In genomic region chr6:122766145-122766968, GRCm38 (mm10) we compare ENCODE assay signal across 12 mouse cellular contexts. TPM values are rescaled to one million over a fixed set of nuclear protein-coding genes. Genes with fewer than 3 reads are reported as not detected.
DNase-seq lines count a peak whose midpoint lies in the region; ATAC-seq and TF ChIP-seq lines count a peak whose summit lies in the region.
"Had no signal": no experiment of that assay in that cellular context is flagged by ENCODE, and none has a peak within 500 bp of the region (broad histone marks: within the 10 kb centered on the region; RNA-seq: fewer than 3 reads in every experiment).

No protein-coding gene starts in this region.

- TF ChIP-seq CTCF in hindbrain, postnatal 0 days (IDR thresholded peaks at IDR 0.05; ENCODE audit: low read depth), result no peak
- TF ChIP-seq CTCF in midbrain, postnatal 0 days (IDR thresholded peaks at IDR 0.05), result no peak

- peaks cover 27% of the 10 kb centered on the region; the same call in 1 of the 2 replicates for H3K4me1 ChIP-seq in heart, embryonic 10.5 days
- H3K4me1 ChIP-seq in forebrain, embryonic 12.5 days, result peaks cover 32% of the 10 kb centered on the region
- H3K4me1 ChIP-seq in hindbrain, postnatal 0 days (ENCODE audit: insufficient read depth, low read length), result peaks cover 7% of the 10 kb centered on the region; the same call in 1 of the 2 replicates
- H3K4me1 ChIP-seq in midbrain, postnatal 0 days (ENCODE audit: insufficient read depth, low read length), result peaks cover 8% of the 10 kb centered on the region; the same call in 1 of the 2 replicates

- DNase-seq in heart, embryonic 10.5 days (ENCODE audit: low spot score), result no peak
- DNase-seq in heart, postnatal 4 days, result no peak
- DNase-seq in hindbrain, postnatal 0 days (ENCODE audit: low spot score), result no peak
- DNase-seq in midbrain, postnatal 0 days (ENCODE audit: low spot score), result no peak
- DNase-seq in ovary, adult 18-20 months (ENCODE audit: low spot score), result no peak
- DNase-seq in yolk sac, embryonic 10.5 days (ENCODE audit: low spot score), result no peak
- DNase-seq: kidney, postnatal 25 days; right cerebral cortex, postnatal 25 days had no signal

- H3K9me3 ChIP-seq in heart, embryonic 10.5 days, result no peaks in the 10 kb centered on the region
- no peaks in the 10 kb centered on the region for H3K9me3 ChIP-seq in forebrain, embryonic 12.5 days
- H3K9me3 ChIP-seq in hindbrain, postnatal 0 days (ENCODE audit: low read length), result no peaks in the 10 kb centered on the region
- no peaks in the 10 kb centered on the region for H3K9me3 ChIP-seq in midbrain, postnatal 0 days (ENCODE audit: low read length)

- H3K27me3 ChIP-seq in heart, embryonic 10.5 days (ENCODE audit: insufficient read depth, poor library complexity, severe bottlenecking), result 0 out of 2 replicates have a peak, but pooled peaks cover 6% of the 10 kb centered on the region
- H3K27me3 ChIP-seq in forebrain, embryonic 12.5 days, result peaks cover 15% of the 10 kb centered on the region; the same call in 1 of the 2 replicates
- H3K27me3 ChIP-seq in hindbrain, postnatal 0 days (ENCODE audit: insufficient read depth, low read length), result no peaks in the 10 kb centered on the region
- H3K27me3 ChIP-seq in midbrain, postnatal 0 days (ENCODE audit: insufficient read depth, low read length), result no peaks in the 10 kb centered on the region

- no peaks in the 10 kb centered on the region for H3K36me3 ChIP-seq in heart, embryonic 10.5 days
- H3K36me3 ChIP-seq in forebrain, embryonic 12.5 days (replicated peaks), result no peaks in the 10 kb centered on the region
- no peaks in the 10 kb centered on the region for H3K36me3 ChIP-seq in hindbrain, postnatal 0 days (ENCODE audit: insufficient read depth, low read length)
- no peaks in the 10 kb centered on the region for H3K36me3 ChIP-seq in midbrain, postnatal 0 days (ENCODE audit: insufficient read depth, low read length)

- no peak for ATAC-seq in forebrain, embryonic 12.5 days (ENCODE audit: low FRiP score)
- no peak for ATAC-seq in hindbrain, postnatal 0 days
- ATAC-seq in midbrain, postnatal 0 days (ENCODE audit: low FRiP score), result no peak
- ATAC-seq in monocyte, adult 5-6 weeks (replicated peaks; ENCODE audit: insufficient number of reproducible peaks, low FRiP score, low TSS enrichment, poor library complexity, severe bottlenecking), result no peak
- ATAC-seq: activated CD4-positive, CD25-positive, alpha-beta regulatory T cell, adult 4 months had no signal

- no peak overlapping the region for H3K4me3 ChIP-seq in heart, embryonic 10.5 days
- no peak overlapping the region for H3K4me3 ChIP-seq in forebrain, embryonic 12.5 days (replicated peaks)
- no peak overlapping the region for H3K4me3 ChIP-seq in hindbrain, postnatal 0 days (ENCODE audit: low read length)
- H3K4me3 ChIP-seq in midbrain, postnatal 0 days (ENCODE audit: low read depth, low read length), result peak overlapping the region; percentile 48

- 26% methylated on average over 5 of the region's 5 CpGs for WGBS in heart, embryonic 10.5 days
- 7% methylated on average over 5 of the region's 5 CpGs for WGBS in forebrain, embryonic 12.5 days
- 20% methylated on average over 5 of the region's 5 CpGs for WGBS in hindbrain, postnatal 0 days
- WGBS in midbrain, postnatal 0 days, result 13% methylated on average over 5 of the region's 5 CpGs

- peak overlapping the region; percentile 10; the same call in 1 of the 2 replicates for H3K27ac ChIP-seq in heart, embryonic 10.5 days
- no peak overlapping the region for H3K27ac ChIP-seq in forebrain, embryonic 12.5 days
- peak overlapping the region; percentile 88 for H3K27ac ChIP-seq in hindbrain, postnatal 0 days
- peak overlapping the region; percentile 97 for H3K27ac ChIP-seq in midbrain, postnatal 0 days (ENCODE audit: low read depth, low read length)

- H3K4me2 ChIP-seq in forebrain, embryonic 12.5 days, result peak overlapping the region; percentile 88
- H3K4me2 ChIP-seq in hindbrain, postnatal 0 days (ENCODE audit: low read depth, low read length), result peak overlapping the region; percentile 77
- peak overlapping the region; percentile 68 for H3K4me2 ChIP-seq in midbrain, postnatal 0 days (ENCODE audit: low read depth, low read length, poor library complexity, severe bottlenecking)

- no peak overlapping the region for H3K9ac ChIP-seq in forebrain, embryonic 12.5 days
- peak overlapping the region; percentile 60; the same call in 1 of the 2 replicates for H3K9ac ChIP-seq in hindbrain, postnatal 0 days (replicated peaks; ENCODE audit: low read length)
- H3K9ac ChIP-seq in midbrain, postnatal 0 days (replicated peaks; ENCODE audit: low read length, poor library complexity, severe bottlenecking), result peak overlapping the region; percentile 68

RNA-seq across cellular contexts. Expression of gene Slc2a3, which starts 35.1 kb away (rescaled TPM):
- polyA plus RNA-seq in heart, embryonic 10.5 days (2016; fragmentation: Nextera tagmentation; extraction: Ambion mirVana), result 55.8 and 85.3 TPM in 2 replicates
- 1 to 10 TPM; 2.0 to 3.3 TPM for total RNA-seq in heart, postnatal 4 days (2021)
- 17.7 and 24.2 TPM in 2 replicates for polyA plus RNA-seq in forebrain, embryonic 12.5 days (2016; fragmentation: Nextera tagmentation; extraction: Ambion mirVana)
- 108 and 129 TPM in 2 replicates for total RNA-seq in hindbrain, postnatal 0 days (2014; rRNA removed)
- 48.9 and 49.7 TPM in 2 replicates for polyA plus RNA-seq in hindbrain, postnatal 0 days (2015; fragmentation: Nextera tagmentation; extraction: Ambion mirVana)
- total RNA-seq in midbrain, postnatal 0 days (2014; rRNA removed), result 96.0 and 129 TPM in 2 replicates
- 48.4 and 50.1 TPM in 2 replicates for polyA plus RNA-seq in midbrain, postnatal 0 days (2015; fragmentation: Nextera tagmentation; extraction: Ambion mirVana)
- total RNA-seq in monocyte, adult 5-6 weeks (2017), result 57.5 to 73.6 TPM (median 60.1 TPM) in 3 replicates

RNA-seq across cellular contexts. Expression of gene Foxj2, which starts 53.4 kb away (rescaled TPM):
- polyA plus RNA-seq in heart, embryonic 10.5 days (2016; fragmentation: Nextera tagmentation; extraction: Ambion mirVana), result 4.8 and 4.9 TPM in 2 replicates
- total RNA-seq in heart, postnatal 4 days (2021), result 10 to 100 TPM; 24.6 to 25.3 TPM
- 5.7 and 5.8 TPM in 2 replicates for polyA plus RNA-seq in forebrain, embryonic 12.5 days (2016; fragmentation: Nextera tagmentation; extraction: Ambion mirVana)
- 20.1 and 32.5 TPM in 2 replicates for total RNA-seq in hindbrain, postnatal 0 days (2014; rRNA removed)
- 5.9 and 6.9 TPM in 2 replicates for polyA plus RNA-seq in hindbrain, postnatal 0 days (2015; fragmentation: Nextera tagmentation; extraction: Ambion mirVana)
- total RNA-seq in midbrain, postnatal 0 days (2014; rRNA removed), result 24.4 and 27.2 TPM in 2 replicates
- 8.6 and 8.8 TPM in 2 replicates for polyA plus RNA-seq in midbrain, postnatal 0 days (2015; fragmentation: Nextera tagmentation; extraction: Ambion mirVana)
- 17.1 to 28.8 TPM (median 25.1 TPM) in 3 replicates for total RNA-seq in monocyte, adult 5-6 weeks (2017)

RNA-seq across cellular contexts. Expression of gene Nanog, which starts 59.1 kb away (rescaled TPM):
- 0.20 and 0.57 TPM in 2 replicates for polyA plus RNA-seq in heart, embryonic 10.5 days (2016; fragmentation: Nextera tagmentation; extraction: Ambion mirVana)
- under 1 TPM; 0.38 to 0.41 TPM for total RNA-seq in heart, postnatal 4 days (2021)
- polyA plus RNA-seq in forebrain, embryonic 12.5 days (2016; fragmentation: Nextera tagmentation; extraction: Ambion mirVana), result 0.19 and 0.22 TPM in 2 replicates
- total RNA-seq in hindbrain, postnatal 0 days (2014; rRNA removed), result not detected in 2 replicates
- 0.15 and 0.16 TPM in 2 replicates for polyA plus RNA-seq in hindbrain, postnatal 0 days (2015; fragmentation: Nextera tagmentation; extraction: Ambion mirVana)
- total RNA-seq in midbrain, postnatal 0 days (2014; rRNA removed), result 0.09 and 0.16 TPM in 2 replicates
- polyA plus RNA-seq in midbrain, postnatal 0 days (2015; fragmentation: Nextera tagmentation; extraction: Ambion mirVana), result 0.07 and 0.10 TPM in 2 replicates
- not detected in 3 replicates for total RNA-seq in monocyte, adult 5-6 weeks (2017)
- total RNA-seq: heart, postnatal 25 days had no signal

Comparison
In these comparisons a context has a peak if more than half of its experiments do, and no peak if none do; other contexts are left out.
1. RNA of gene Slc2a3, which starts 35.1 kb away (total RNA-seq): 96.0 to 129 TPM in midbrain, postnatal 0 days, 108 to 129 TPM in hindbrain, postnatal 0 days and 57.5 to 73.6 TPM in monocyte, adult 5-6 weeks; 2.0 to 3.3 TPM in heart, postnatal 4 days; every median in the first group is over 10 times any median in the second.
2. Peak in every context shown above with its lines, with median percentiles within 50 percentile points of each other: H3K4me2 ChIP-seq.